Mouse (Mus musculus): Measurements from ENCODE around the gene Ssbp3. TPM values are rescaled to one million over a fixed set of nuclear protein-coding genes. Genes with fewer than 3 reads are reported as not detected.

Ssbp3 gene
- total RNA-seq, 2 experiments from 2014 or later, result 158 to 189 TPM

DNA sequence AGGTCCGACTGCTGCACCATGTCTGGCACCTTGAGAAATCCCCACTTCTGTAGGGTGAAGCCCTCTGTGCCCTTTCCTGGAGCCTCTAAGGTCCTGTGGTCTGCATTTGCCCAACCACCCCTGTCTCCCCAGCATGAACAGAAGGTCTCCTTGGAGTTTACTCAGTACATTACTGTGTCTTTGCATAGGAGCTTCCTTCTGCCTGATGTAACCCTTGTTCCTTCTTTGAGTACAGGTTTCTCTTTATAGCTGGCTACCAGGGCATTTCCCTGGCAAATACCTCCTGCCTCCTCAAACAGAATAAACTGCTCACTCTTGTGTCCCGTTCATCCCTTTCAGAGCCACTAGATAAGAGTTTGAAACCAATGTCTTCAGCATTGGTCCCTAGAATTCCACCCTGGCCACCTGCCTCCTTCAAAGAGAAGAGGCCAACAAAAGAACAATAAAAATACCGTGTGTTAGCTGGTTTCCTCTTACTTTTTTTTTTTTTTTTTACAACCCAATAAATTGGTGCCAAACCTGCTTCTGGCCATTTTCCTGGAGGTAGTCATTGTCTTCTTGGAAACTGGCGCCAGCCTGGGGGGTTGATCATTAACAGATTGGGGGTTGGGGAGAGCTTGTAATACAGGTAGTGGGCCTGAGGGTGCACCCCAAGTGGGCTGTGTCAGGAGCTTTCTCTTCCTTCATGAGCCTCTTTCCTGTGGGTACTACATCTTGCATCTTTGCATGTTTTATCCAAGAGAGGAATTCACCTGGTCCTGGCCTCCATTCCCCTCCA lies 72.0 kb downstream of the Ssbp3 start:
- DNase-seq (ENCODE audit: low spot score in 2 of 2), result no peak

DNA sequence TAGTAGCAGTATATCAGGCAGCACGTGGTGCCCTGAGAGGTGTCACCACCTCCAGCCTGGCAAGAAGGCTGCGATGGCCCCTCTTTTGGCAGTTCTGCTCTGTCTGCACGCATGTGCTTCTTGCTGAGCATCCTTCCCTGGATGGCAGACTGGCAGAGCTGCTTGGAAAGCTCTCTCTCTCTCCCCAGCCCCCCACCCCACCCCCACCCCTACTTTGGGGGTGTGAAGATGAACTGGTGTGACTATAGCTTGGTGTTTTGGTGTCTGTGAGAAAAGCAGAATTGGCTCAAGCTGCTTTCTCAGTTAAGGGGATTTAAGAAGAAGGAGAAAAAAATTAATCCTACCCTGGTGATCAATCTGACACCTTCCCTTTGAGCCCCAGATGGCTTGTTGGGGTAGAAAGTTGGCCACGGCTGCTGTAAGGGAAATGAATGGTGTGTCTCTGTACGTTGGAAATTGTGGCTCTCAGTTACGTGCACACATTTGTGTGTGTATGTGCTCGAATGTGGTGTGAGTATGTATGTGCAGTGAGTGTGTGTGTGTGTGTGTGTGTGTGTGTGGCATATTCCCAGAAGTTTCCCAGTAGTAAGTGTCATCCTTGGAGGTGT lies 73.5 kb downstream of the Ssbp3 start:
- no peak for DNase-seq (ENCODE audit: low spot score in 2 of 2)

DNA sequence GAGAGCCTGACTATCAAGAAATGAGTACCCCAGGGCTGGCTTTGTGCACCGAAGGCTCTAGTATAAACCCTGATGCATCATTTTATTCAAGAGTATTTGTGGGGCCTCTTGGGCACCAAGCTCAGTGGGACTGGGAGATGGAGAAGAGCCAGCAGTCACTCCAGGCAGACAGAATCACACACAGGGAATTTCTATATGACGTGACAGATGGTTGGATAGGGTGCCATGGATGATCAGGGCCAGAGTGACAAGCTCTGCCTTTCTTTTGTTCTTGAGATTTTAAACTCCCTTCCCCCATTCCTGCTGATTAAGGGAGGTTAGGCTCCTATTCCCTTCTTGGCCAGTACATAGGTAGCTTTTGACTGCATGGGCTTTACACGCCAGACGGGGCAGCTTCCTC lies 74.8 kb downstream of the Ssbp3 start:
- DNase-seq (ENCODE audit: low spot score in 2 of 2), result no peak

DNA sequence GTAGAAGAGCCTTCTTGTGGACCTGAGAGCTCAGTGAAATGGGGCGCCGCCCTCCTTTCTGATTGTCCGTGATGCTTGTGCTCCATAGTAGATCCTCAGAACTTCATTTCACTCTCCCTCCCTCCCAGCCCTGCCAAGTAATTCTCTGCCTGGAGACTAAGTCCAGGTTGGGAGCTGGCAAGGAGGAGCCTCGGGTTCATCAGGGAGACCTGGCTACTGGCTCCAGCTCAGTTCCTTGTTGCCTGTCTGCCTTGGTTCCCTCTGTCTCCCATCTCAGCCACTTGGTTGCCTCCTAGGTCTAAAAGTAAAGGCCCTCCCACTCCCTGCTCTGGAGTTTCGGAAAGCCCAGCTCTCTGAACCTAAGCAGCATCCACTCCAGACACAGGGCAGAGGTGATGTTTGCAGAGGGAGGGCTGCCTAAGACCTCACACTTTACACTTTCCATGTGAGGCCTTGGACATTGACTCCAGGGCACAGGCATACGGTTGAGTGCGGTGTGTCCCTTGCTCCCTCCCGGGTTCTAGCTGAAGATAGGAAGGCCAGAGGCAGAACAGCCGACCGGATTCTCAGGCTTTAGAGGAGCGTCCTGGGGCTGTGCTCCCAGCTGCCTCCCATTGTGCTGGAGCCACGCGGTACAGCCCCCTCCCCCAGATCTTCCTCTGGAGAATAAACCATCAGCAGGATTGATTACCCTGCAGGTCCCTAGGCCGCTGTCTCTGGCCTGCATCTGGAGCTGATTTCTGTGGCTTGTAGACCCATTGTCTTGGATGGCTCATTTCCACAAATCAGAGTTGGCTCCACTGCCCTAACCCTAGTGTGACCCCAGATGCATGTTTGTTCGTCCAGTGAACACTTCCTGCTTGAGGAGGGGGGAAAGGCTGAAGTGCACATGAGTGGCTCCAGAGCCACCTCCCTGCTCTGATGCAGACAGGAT lies 75.7 kb downstream of the Ssbp3 start:
- no peak for DNase-seq (ENCODE audit: low spot score in 2 of 2)

DNA sequence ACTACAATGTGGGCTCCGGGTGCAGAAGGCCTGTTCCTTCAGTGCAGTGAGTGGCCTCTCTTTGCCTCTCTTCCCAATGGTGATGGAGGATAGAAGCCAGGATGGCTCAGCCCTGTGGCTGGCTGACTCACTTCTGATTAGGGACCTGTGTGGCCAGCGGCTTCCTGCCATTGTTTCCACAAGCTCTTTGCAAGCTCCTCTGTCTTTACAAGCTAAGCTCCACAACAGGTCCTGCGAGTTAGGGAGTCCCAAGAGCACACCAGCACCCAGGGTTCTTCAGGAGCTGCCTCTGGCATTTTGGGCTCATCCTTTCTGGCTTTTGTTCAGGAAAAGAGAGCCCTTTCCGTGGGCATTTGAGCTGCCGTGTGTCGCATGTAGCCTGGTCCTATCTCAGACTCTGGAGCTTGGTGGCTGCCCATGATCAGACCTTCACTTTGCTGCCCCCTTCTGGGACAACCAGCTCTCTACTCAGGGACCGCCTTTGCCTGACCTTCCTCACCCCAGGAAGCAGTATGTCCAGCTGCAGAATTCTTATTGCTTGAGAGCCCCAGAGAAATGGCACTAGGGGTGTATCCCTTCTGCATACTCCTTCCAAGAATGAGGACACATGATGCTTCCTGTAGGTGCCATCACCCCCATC lies 77.3 kb downstream of the Ssbp3 start:
- peak in 1 of 2 experiments; percentile 83 for DNase-seq (ENCODE audit: low spot score in 2 of 2)

DNA sequence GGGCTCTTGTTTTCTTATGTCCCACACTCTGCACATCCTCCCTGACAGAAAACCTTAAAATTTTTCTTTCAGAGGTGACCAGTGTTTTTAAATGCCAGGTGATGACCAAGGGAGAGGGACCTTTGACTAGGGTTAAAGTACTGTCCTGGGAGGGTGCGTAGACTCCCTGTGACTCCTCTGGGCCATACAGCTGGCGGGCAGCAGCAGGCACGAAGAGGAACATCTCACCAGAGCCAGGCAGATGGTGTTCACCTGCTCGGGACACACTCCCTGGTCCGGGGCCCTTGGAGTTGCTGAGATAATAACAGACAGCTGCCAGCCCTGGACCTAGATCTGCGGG lies 78.4 kb downstream of the Ssbp3 start:
- no peak for DNase-seq (ENCODE audit: low spot score in 2 of 2)

DNA sequence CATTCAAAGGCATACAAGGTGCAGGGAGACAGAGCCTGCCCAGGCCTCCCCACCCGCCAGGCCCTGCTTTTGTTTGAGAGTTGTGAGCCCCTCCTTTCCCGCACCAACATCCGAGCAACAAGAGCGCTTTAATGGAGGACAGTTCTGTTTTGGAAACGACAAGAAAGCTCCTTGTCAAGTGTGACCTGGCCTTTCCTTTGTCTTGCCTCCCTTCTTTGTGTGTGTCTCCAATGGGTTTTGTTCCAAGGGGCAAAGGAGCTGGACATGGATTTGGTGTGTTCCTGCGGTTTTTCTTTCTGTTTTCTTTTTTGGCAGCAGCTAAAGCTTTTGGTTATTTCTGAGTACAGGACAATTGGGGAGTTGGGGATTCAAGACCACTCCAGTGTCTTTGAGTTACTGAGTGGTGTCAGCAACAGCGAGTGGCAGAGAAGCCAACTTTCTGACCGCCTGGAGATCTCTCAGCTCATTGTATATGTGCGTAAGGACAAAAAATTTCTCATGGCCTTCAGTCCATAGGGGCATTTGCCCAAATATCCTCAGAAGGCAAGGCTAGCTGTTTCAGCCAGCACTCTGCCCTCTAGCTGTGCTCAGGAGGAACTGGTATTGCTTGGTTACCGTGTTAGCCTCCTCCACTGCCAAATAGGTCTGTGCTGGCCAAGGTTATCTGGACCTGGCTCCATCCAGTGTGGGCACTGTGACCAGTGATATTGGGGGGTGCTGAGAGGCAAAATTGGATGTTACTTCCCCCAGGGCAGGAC lies 78.9 kb downstream of the Ssbp3 start:
- DNase-seq (ENCODE audit: low spot score in 2 of 2), result no peak

DNA sequence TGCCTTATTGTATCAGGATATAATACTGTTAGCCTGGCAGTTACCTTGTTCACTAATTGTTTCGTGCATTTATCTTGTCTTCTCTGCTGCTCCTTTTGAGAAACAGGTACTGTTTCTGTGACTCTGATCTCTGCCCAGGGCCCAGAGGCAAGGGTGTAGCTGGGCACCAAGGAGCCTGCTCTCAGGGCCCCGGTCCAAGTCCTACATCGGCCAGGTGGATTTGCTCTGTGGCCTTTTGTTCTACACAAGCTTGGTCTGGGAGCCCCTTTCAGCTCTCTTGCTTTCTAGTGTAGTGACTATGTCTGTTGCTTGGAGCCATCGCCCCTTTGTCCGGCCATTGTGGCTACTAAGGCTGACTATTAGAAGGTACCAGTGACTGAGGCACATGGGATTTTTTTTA lies 82.6 kb downstream of the Ssbp3 start:
- DNase-seq (ENCODE audit: low spot score in 2 of 2), result no peak

DNA sequence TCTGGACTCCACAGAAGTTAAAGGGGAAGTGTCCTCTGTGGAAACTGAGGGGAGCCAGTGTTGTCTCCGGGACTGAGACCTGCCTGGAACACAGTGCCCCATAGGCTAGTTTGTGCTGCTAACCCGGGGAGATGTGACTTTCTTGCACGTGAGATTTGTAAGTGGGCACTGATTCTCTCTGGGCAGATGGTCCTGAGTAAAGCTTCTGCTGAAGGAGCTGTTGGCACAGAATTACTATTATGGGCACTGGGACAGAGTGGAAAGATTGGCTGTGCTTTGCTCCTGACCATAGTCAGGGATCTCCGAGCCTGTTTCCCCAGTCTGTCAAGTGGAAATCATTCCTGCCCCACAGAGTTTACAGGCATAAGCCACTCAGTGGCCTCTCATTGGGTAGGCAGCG lies 83.8 kb downstream of the Ssbp3 start:
- DNase-seq (ENCODE audit: low spot score in 2 of 2), result no peak

DNA sequence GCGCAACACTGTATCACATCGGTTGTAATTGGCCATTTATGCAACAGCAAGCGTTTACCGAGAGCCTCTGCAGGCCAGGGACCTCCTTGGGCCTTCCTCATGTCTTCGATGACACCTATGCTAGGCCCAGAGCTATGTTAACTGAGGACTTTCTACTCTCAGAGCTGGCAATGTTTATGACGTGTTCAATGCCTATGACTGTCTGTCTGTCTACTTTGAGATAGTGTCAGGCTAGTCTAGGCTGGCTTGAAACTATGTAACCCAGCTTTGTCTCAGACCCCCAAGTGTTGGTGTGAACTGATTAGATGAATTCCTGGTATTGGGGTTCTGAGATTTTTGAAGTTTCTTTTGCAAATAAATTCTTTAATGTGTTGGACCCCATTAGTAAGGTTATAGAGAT lies 84.6 kb downstream of the Ssbp3 start:
- no peak for DNase-seq (ENCODE audit: low spot score in 2 of 2)

DNA sequence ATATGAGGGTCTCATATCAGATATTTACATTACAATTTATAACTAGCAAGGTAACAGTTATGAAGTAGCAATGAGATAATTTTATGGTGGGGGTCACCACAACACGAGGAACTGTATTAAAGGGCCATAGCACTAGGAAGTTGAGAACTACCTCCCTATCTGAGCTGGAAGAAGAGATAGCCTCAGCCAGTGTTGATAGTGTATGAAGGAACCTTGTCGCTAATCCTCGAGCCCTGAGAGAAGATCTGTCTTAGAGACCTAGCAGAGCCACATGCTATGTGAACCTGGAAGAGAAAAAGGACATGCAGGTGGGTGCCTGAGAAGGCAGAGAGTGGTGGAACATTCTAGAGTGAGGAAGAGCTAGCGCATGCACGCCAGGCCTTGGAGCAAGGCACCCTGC lies 85.0 kb downstream of the Ssbp3 start:
- DNase-seq (ENCODE audit: low spot score in 2 of 2), result no peak

DNA sequence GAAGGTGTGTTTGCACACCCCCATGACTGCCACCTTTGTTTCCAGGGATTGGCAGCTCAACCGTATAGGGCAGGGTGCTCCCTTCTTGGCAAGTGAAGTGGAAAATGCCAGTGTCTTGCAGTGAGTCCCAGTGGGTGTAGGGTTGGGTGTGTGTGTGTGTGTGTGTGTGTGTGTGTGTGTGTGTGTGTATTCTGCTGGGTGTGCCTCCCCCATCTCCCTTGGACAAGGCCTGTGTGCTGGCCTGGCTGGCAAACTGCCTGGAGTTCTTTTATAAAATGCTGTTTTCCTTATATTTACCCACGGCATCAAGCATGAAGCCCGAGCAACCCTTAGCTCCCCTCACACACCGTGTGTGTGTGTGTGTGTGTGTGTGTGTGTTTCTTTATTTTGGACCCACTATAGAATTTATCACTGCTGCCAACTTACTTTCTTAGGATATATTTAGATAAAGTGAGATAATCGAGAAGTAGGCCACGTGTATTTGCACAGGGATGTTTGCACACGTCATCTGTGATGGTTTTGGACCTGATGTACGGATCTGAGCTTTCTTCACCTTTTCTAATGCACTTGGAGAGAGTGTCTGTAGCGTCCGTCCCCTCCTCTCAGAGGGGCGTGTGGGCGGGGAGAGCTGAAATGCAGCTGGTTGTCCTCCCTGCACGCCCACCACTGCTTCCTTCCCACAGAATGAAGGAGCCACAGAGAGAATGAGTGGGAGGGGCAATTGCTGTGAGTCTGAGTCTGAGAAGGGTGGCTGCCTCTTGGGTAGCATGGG lies 86.0 kb downstream of the Ssbp3 start:
- DNase-seq (ENCODE audit: low spot score in 2 of 2), result peak in 1 of 2 experiments; percentile 63

DNA sequence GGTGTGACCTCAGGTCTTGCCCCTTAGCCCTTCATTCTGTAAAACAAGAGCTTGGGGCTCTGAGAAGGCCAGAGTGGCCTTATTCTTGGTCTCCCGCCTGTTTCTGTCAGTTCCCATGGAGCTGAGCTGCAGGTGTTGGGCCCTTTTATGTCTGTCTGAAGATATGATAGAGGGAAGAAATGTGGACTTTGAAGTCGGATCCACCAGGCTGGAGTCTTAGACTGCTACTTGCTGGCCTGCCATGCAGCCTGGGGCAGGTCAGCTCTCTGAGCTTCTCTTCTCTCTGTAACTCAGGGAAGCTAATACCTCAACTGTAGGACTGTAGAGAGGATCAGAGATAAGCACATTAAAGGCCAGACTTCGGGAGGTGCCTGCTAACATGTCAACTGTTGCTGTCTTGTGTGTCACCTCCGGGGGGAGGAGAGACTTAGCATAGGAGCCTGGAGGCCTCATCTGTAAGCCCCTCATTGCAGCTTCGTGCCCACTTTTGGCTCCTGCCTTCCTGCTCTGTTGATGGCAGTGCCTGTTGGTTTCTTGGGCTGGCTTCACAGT lies 90.8 kb downstream of the Ssbp3 start:
- DNase-seq (ENCODE audit: low spot score in 2 of 2), result no peak

DNA sequence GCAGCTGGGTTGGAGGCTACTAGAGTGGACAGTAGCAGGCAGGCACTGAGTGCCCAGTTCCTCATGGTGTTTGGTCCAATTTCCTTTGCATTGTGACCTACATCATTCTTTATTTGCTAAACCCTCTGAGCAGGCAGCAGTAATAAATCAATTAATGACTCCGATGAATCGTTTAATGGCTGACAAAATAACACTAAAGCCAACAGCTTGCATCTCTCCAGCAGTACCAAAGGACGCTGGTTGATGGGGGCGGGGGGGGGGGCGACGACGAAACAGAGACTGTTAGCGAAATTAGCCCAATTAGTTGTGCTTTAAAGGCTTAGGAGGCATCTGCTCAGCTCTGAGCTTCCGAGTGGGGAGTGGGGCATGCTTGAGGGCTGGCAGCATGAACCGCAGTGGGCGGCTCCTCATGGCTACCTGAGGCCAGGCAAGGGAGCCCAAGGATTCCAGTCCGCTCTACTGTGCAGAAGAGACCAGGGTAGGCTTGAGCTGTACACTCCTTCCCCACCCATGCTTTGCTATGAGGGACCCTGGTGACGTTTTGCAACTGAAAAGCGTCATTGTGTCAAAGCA lies 91.5 kb downstream of the Ssbp3 start:
- peak; percentile 51 to 59 for DNase-seq (ENCODE audit: low spot score in 2 of 2)

DNA sequence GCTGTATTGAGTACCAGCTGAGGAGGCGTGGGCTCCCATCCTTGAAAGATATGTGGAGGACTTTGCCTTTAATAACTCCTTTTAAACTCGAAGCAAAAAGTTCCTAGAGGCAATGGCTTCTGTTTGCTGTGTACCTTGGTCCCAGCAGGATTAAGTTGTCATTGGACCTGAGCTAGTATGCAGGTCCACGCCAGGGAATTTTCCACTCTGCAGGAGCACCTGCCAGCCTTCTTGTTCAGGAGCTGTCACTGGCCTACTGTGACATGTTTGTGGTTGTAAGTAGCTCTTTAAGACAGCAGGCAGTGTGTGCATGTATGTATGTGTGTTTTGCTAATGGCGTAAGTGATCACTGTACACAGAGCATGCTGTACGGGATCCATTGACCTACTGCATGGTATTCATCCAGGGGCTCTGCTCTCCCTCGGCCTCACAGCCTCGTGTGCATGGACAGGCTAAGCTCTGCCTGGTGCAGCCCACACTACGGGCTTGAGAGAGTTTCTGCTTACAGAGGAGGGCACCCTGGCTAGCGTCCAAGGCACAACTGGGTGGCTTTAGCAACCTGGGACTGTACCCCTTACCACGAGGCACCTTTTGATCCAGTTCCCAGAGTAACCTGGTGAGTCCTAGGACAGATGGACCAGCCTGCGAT lies 92.1 kb downstream of the Ssbp3 start:
- DNase-seq (ENCODE audit: low spot score in 2 of 2), result no peak

DNA sequence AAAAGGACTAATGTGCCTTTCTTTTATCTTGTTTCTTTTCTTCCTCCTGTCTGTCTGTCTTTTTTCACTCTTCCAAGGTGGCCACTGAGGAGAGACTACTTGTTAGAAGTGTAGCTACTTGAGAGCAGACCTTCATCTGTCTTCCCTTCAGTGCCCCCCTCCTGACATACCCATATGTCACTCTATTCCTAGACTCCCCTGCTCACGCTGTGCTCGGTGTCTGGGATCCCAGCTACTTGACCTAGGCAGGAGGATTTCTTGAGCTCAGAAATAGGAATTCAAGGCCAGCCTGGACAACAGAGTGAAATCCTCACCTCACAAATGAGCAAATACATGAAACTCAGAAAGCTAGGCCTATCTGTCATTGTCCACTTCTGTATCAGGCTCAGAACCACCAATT lies 92.7 kb downstream of the Ssbp3 start:
- no peak for DNase-seq (ENCODE audit: low spot score in 2 of 2)

DNA sequence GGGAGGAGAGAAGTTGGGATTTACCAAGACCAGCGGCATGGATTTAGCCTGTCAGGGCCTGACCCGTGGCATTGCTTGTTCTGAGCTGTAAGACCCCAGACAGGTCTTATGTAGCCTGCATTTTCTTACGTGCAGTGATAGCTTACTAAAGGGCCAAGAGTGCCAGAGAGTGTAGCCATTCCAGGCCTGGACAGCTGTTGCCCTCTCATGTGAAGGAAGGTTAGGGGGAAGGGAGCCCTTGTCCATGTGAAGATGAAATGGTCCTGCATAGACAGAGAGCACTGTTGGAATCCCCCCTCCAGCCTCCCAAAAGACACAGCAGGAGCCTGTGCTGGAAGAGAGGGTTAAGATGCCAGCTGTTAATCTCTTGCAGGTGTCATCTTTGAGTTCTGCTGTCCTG lies 93.3 kb downstream of the Ssbp3 start:
- DNase-seq (ENCODE audit: low spot score in 2 of 2), result no peak

DNA sequence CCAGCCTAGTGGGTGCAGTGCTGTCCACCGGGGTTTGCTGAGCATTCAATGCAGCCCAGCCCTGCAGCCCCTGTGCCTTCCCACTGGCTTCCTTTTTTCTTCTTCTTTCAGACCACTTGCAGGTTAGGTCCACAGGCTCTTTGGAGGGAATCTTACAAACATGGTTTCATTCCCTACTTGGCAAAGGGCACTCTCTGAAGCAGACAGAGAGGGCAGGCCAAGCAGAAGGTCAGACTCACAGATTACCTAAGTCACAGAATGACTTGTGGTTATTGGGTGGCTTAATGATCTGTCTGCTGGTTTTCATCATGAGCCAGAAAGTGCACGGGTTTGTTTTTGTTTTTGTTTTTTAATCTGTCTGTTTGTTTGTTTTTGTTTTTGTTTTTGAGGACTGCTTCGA lies 93.8 kb downstream of the Ssbp3 start:
- no peak for DNase-seq (ENCODE audit: low spot score in 2 of 2)

DNA sequence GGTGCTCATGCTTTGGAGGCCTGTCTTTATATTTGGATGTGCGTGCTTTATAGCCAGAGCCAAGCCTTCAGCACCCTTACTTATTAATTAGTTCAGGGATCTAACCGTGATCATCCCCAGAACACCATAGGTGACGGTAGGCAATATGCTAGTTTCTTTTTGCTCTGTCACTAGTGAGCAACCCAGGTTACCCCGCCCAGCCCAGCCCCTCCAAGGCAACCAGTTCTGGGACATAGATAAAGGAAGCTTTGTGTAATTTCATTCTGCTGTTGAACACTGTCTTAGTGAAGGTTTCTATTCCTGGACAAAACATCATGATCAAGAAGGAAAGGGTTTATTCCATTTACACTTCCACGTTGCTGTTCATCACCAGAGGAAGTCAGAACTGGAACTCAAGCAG lies 94.7 kb downstream of the Ssbp3 start:
- no peak for DNase-seq (ENCODE audit: low spot score in 2 of 2)
